Mouse (Mus musculus) liver, adult 2 months (tissue): Measurements from ENCODE around the gene Parp8. TPM values are rescaled to one million over a fixed set of nuclear protein-coding genes. Genes with fewer than 3 reads are reported as not detected.

Experiments used
- DNase-seq: peaks from one replicate; pipeline ENCODE4 v3.0.0-alpha.2; 2011; ENCODE audit warnings: low read depth, low spot score; ENCODE audit errors: extremely low read depth
- H3K27ac ChIP-seq: fragments of 200-500 bp; replicated peaks from 2 replicates; pipeline ENCODE4 v1.5.1; 2012; ENCODE audit warnings: low read depth, mild to moderate bottlenecking, control low read depth, inconsistent platforms, low read length; ENCODE audit not compliant: insufficient read depth
- H3K27me3 ChIP-seq: fragments of 200-500 bp; 2 replicates; pipeline ENCODE4 v1.6.1; 2012; ENCODE audit warnings: mild to moderate bottlenecking, moderate library complexity, low read length, inconsistent platforms; ENCODE audit not compliant: control insufficient read depth, insufficient read depth
- H3K36me3 ChIP-seq: fragments of 200-500 bp; 2 replicates; pipeline ENCODE4 v1.6.1; 2012; ENCODE audit warnings: low read length, inconsistent platforms; ENCODE audit not compliant: control insufficient read depth, insufficient read depth
- H3K4me1 ChIP-seq: fragments of 200-500 bp; 2 replicates; pipeline ENCODE4 v1.6.1; 2011; ENCODE audit warnings: low read length; ENCODE audit not compliant: control insufficient read depth, insufficient read depth
- H3K4me3 ChIP-seq: fragments of 200-500 bp; 2 replicates; pipeline ENCODE4 v1.5.1; 2011; ENCODE audit warnings: low read depth, mild to moderate bottlenecking, control low read depth, low read length, moderate library complexity; ENCODE audit not compliant: insufficient read depth
- H3K79me2 ChIP-seq: fragments of 200-500 bp; 2 replicates; pipeline ENCODE4 v1.6.1; 2012; ENCODE audit warnings: inconsistent platforms, mild to moderate bottlenecking, low read length, moderate library complexity; ENCODE audit not compliant: control insufficient read depth, insufficient read depth
- H3K9ac ChIP-seq: fragments of 200-500 bp; 2 replicates; pipeline ENCODE4 v1.6.1; 2012; ENCODE audit warnings: low read depth, mild to moderate bottlenecking, control low read depth, inconsistent platforms, low read length
- CTCF ChIP-seq: fragments of 200-500 bp; IDR thresholded peaks from 2 replicates; pipeline ENCODE4 v1.5.1; 2011; ENCODE audit warnings: low read depth, low read length, control low read depth
- POLR2A ChIP-seq: fragments of 200-500 bp; IDR thresholded peaks from 2 replicates; pipeline ENCODE4 v1.6.1; 2011; ENCODE audit warnings: low read length, control low read depth; ENCODE audit not compliant: insufficient read depth; ENCODE audit errors: extremely low read depth
- WGBS: fragments of 180-500 bp; shearing (Covaris S2); methylation state at CpG from one replicate; pipeline ENCODE4 v1.1.7; 2018; 5-methylcytosine and 5-hydroxymethylcytosine counted together
- polyA plus RNA-seq: library from polyadenylated mRNA; depleted of rRNA; stranded (reverse); fragments of >200 nt; gene quantifications from 2 replicates; pipeline ENCODE4 v1.2.3, GENCODE M21; 2012
- total RNA-seq: library from RNA; depleted of rRNA; stranded (reverse); fragments of >200 nt; gene quantifications from 2 replicates; pipeline ENCODE4 v1.2.3, GENCODE M21; 2014

Parp8 gene
- total and polyA plus RNA-seq, 2 experiments: 0.40 to 1.6 TPM

GRCm38 (mm10) chr13:117013516-117013915 lies 11.8 kb downstream of the Parp8 start:
- no peaks in the 10 kb centered on the region; the same call in 1 of the 2 replicates for H3K4me1 ChIP-seq
- H3K27me3 ChIP-seq: no peaks in the 10 kb centered on the region
- no peak for DNase-seq
- 85% methylated on average over 2 of the region's 2 CpGs for WGBS
- H3K9ac ChIP-seq: no peak overlapping the region
- H3K36me3 ChIP-seq: no peaks in the 10 kb centered on the region
- H3K27ac ChIP-seq: no peak overlapping the region
- TF ChIP-seq POLR2A: no peak
- no peak for TF ChIP-seq CTCF
- no peak overlapping the region for H3K4me3 ChIP-seq
- H3K79me2 ChIP-seq: no peaks in the 10 kb centered on the region

- Histone ChIP-seq H3K4me1 (no peaks in the 10 kb centered on the region; the same call in 1 of the 2 replicates), H3K27ac (no peak overlapping the region), H3K9ac (no peak overlapping the region), H3K4me3 (no peak overlapping the region), H3K27me3 (no peaks in the 10 kb centered on the region), H3K36me3 (no peaks in the 10 kb centered on the region), H3K79me2 (no peaks in the 10 kb centered on the region)
- DNase-seq: no peak
- 94% methylated on average over 9 of the region's 9 CpGs for WGBS
- TF ChIP-seq CTCF: no peak
- no peak for TF ChIP-seq POLR2A
Observed at GRCm38 (mm10) chr13:117012031-117012430, 13.3 kb downstream of the Parp8 start.

- 90% methylated on average over 8 of the region's 8 CpGs for WGBS
- TF ChIP-seq POLR2A: no peak
- no peak for TF ChIP-seq CTCF
- no peaks in the 10 kb centered on the region for H3K79me2 ChIP-seq
- H3K27me3 ChIP-seq: no peaks in the 10 kb centered on the region
- no peak overlapping the region for H3K27ac ChIP-seq
- H3K36me3 ChIP-seq: no peaks in the 10 kb centered on the region
- no peak overlapping the region for H3K4me3 ChIP-seq
- no peak overlapping the region for H3K9ac ChIP-seq
- DNase-seq: no peak
- H3K4me1 ChIP-seq: no peaks in the 10 kb centered on the region
Observed at GRCm38 (mm10) chr13:117010143-117010542, 15.2 kb downstream of the Parp8 start.

GRCm38 (mm10) chr13:117008021-117009015 lies 17.0 kb downstream of the Parp8 start:
- Histone ChIP-seq H3K4me3 (no peak overlapping the region), H3K27ac (no peak overlapping the region), H3K9ac (no peak overlapping the region), H3K36me3 (no peaks in the 10 kb centered on the region), H3K79me2 (no peaks in the 10 kb centered on the region), H3K4me1 (no peaks in the 10 kb centered on the region), H3K27me3 (no peaks in the 10 kb centered on the region)
- no peak for TF ChIP-seq CTCF
- no peak for TF ChIP-seq POLR2A
- DNase-seq: no peak
- 93% methylated on average over 9 of the region's 9 CpGs for WGBS

GRCm38 (mm10) chr13:117007566-117007965 lies 17.8 kb downstream of the Parp8 start:
- Histone ChIP-seq H3K36me3 (no peaks in the 10 kb centered on the region), H3K27me3 (no peaks in the 10 kb centered on the region), H3K4me1 (no peaks in the 10 kb centered on the region), H3K79me2 (no peaks in the 10 kb centered on the region), H3K4me3 (no peak overlapping the region), H3K9ac (no peak overlapping the region), H3K27ac (no peak overlapping the region)
- no peak for DNase-seq
- TF ChIP-seq POLR2A: no peak
- no peak for TF ChIP-seq CTCF
- 74% methylated on average over 2 of the region's 2 CpGs for WGBS

- no peak for TF ChIP-seq CTCF
- no peak for TF ChIP-seq POLR2A
- no peaks in the 10 kb centered on the region for H3K4me1 ChIP-seq
- H3K4me3 ChIP-seq: no peak overlapping the region
- H3K9ac ChIP-seq: no peak overlapping the region
- no peak for DNase-seq
- no peak overlapping the region for H3K27ac ChIP-seq
- no peaks in the 10 kb centered on the region for H3K27me3 ChIP-seq
- no peaks in the 10 kb centered on the region for H3K79me2 ChIP-seq
- no peaks in the 10 kb centered on the region for H3K36me3 ChIP-seq
- WGBS: 83% methylated on average over 4 of the region's 4 CpGs
Observed at GRCm38 (mm10) chr13:117006638-117007037, 18.7 kb downstream of the Parp8 start.
